Mouse (Mus musculus): ENCODE data around the gene Mtus2. TPM values are rescaled to one million over a fixed set of nuclear protein-coding genes. Genes with fewer than 3 reads are reported as not detected.
"Not testable (repeated sequence)": the region's sequence is repeated elsewhere in the genome, so short reads cannot be mapped to it uniquely, and the experiment has no call there.

Gene Mtus2
- polyA plus RNA-seq, 1 experiment = not detected

DNA sequence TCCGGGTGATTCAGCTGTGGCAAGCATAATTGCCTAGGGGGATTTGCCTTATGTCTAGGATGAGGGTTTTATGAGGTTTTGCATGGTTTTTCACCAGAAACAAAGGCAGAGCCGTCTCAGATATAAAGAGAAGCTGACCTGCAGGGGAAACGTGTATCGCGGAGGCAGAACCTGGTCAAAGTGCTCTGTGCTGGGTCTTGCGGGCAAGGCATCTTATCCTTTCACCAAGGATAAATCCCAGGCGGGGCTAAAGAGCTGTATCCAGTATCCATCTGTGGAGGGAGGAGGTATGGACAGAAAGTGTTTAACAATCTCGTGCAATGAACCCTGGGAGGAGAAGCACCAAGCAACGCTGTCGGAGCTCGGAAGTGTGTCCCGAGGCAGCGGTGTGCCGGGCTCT, 7.2 kb upstream of the Mtus2 start:
- WGBS = 83% methylated on average over 14 of the region's 14 CpGs
- Histone ChIP-seq H3K4me3 (replicated peaks; ENCODE audit: control insufficient read depth, low read depth, low read length) (no peak overlapping the region), H3K4me1 (ENCODE audit: control insufficient read depth, insufficient read depth, low read length) (no peaks in the 10 kb centered on the region), H3K27ac (ENCODE audit: control insufficient read depth, insufficient read depth, low read depth, low read length, poor library complexity) (no peak overlapping the region)
- no peak for TF ChIP-seq POLR2A (IDR thresholded peaks at IDR 0.05; ENCODE audit: borderline replicate concordance, control insufficient read depth, low read depth, low read length)
- TF ChIP-seq CTCF (IDR thresholded peaks at IDR 0.05; ENCODE audit: control insufficient read depth, insufficient read depth, low read length) = no peak

DNA sequence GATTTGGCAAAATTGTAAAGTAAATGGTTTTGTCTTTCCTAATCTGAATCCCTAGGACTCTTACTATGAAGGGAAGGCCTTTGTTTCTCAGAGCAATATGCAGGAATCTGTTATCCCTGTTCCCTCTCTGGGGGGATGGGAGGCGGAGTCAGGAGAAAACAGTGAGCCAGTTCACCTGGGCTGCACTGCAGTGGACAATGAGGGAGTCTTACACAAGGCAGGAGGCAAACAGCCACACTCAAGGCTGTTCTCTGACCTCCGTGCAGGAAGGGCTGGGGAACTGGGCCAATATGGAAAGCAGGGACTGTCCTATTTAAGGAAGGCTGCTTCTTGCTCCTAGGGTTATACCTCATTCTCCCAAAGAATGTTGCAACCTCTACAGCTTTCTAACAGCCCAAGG, 5.4 kb upstream of the Mtus2 start:
- Histone ChIP-seq H3K4me3 (replicated peaks; ENCODE audit: control insufficient read depth, low read depth, low read length) (no peak overlapping the region), H3K27ac (ENCODE audit: control insufficient read depth, insufficient read depth, low read depth, low read length, poor library complexity) (no peak overlapping the region), H3K4me1 (ENCODE audit: control insufficient read depth, insufficient read depth, low read length) (no peaks in the 10 kb centered on the region)
- 71% methylated on average over 2 of the region's 2 CpGs for WGBS
- TF ChIP-seq POLR2A (IDR thresholded peaks at IDR 0.05; ENCODE audit: borderline replicate concordance, control insufficient read depth, low read depth, low read length) (no peak), CTCF (IDR thresholded peaks at IDR 0.05; ENCODE audit: control insufficient read depth, insufficient read depth, low read length) (no peak)

DNA sequence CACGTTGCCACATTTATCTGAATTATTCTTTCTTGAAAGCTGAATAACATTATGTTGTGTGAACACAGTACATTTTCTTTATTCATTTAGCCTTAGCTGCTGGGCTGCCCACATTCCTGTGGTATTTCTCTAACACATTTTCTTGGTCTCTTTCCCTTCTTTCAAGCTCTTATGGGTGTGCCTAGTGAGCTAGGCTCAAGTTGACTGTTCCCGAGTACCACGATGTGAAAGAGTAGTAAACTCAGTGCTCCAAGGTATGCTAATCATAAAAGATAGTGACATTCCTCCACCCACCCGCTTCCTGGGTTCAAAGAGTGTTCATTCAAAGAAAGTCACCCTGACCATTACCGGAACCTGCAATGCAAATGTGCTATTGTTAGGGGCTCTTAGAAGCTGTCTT, 3.9 kb upstream of the Mtus2 start:
- 84% methylated on average over 5 of the region's 5 CpGs for WGBS
- H3K4me3 ChIP-seq (replicated peaks; ENCODE audit: control insufficient read depth, low read depth, low read length); H3K4me1 ChIP-seq (ENCODE audit: control insufficient read depth, insufficient read depth, low read length); H3K27ac ChIP-seq (ENCODE audit: control insufficient read depth, insufficient read depth, low read depth, low read length, poor library complexity): not testable (repeated sequence)

DNA sequence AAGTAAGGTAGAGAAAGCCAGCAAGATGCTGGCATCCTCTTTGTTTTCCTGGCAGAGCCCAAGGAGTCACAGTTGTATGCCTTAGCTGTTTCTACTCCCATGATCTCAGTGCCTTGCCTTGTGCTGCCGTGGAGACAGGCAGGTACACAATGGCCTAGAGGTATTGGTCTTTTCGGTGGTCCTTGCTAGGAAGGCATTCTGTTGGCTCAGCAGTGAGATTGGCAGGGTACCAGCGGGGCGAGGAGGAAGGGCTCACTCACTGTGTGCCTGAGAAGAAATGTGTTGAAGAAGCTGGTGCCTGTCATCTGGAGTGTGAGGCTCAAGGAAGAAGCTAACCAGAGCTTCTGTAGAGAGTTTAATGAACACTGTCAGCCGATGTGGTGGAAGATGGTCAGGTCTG, 1.4 kb upstream of the Mtus2 start:
- no peak for TF ChIP-seq CTCF (IDR thresholded peaks at IDR 0.05; ENCODE audit: control insufficient read depth, insufficient read depth, low read length)
- TF ChIP-seq POLR2A (IDR thresholded peaks at IDR 0.05; ENCODE audit: borderline replicate concordance, control insufficient read depth, low read depth, low read length) = no peak
- Histone ChIP-seq H3K4me3 (replicated peaks; ENCODE audit: control insufficient read depth, low read depth, low read length) (no peak overlapping the region), H3K27ac (ENCODE audit: control insufficient read depth, insufficient read depth, low read depth, low read length, poor library complexity) (no peak overlapping the region), H3K4me1 (ENCODE audit: control insufficient read depth, insufficient read depth, low read length) (no peaks in the 10 kb centered on the region)
- 34% methylated on average over 5 of the region's 5 CpGs for WGBS

DNA sequence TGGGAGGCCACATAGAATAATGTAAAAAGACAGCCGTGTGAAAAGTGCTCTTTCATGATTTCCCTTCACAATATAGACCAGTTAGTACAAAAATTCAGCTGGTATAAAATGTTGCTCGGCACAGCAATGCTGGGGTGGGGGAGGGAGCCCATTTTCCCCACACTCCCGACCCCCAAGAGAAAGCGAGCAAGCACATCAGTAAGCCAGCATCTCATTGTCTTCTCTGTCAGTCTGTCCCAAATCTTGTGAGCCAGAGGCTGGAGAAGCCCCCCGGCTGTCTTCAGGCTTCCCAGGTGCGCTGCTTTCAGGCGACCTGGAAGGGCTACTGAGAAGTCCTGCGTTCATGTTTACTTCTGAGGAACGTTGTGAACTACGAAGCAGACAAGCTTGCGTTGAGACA, 699 bp upstream of the Mtus2 start:
- TF ChIP-seq CTCF (IDR thresholded peaks at IDR 0.05; ENCODE audit: control insufficient read depth, insufficient read depth, low read length) = no peak
- no peak for TF ChIP-seq POLR2A (IDR thresholded peaks at IDR 0.05; ENCODE audit: borderline replicate concordance, control insufficient read depth, low read depth, low read length)
- no peak overlapping the region for H3K27ac ChIP-seq (ENCODE audit: control insufficient read depth, insufficient read depth, low read depth, low read length, poor library complexity)
- WGBS = 7% methylated on average over 11 of the region's 11 CpGs
- no peaks in the 10 kb centered on the region for H3K4me1 ChIP-seq (ENCODE audit: control insufficient read depth, insufficient read depth, low read length)
- H3K4me3 ChIP-seq (replicated peaks; ENCODE audit: control insufficient read depth, low read depth, low read length) = no peak overlapping the region

DNA sequence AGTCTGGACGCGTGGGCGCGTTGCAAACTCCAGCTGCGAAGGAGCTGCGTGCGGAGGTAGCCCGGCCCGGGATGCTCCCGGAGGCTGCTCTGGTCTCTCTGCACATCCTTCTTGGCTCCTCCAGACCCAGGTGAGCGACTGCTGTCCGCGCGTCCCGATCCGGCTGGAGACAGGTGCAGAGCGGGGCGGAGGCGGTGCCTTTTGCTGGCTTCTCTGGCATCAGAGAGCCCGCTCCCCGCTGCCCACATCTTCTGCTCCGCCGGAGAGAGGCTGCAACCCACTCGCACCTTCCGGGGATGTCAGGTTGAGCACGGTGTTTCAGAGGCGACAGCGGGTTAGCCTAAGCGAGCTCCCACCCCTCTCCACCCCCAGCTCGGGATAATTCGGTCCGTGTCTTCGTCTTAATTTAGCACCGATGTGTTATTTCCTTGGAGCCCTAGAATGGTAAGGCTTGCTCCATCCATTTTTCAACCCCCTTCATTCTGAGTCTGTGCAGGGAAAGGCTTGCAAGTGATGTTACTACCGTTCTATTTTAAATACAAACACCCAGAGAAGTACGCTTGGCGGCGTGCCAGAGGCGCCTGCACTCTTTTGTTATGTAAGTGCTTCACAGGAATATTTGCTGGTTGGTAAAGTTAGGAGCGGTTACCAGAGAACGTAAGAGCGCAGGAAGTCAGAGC, 612 bp downstream of the Mtus2 start:
- H3K4me1 ChIP-seq (ENCODE audit: control insufficient read depth, insufficient read depth, low read length) = no peaks in the 10 kb centered on the region
- TF ChIP-seq CTCF (IDR thresholded peaks at IDR 0.05; ENCODE audit: control insufficient read depth, insufficient read depth, low read length) (no peak), POLR2A (IDR thresholded peaks at IDR 0.05; ENCODE audit: borderline replicate concordance, control insufficient read depth, low read depth, low read length) (no peak)
- H3K27ac ChIP-seq (ENCODE audit: control insufficient read depth, insufficient read depth, low read depth, low read length, poor library complexity) = no peak overlapping the region
- no peak overlapping the region for H3K4me3 ChIP-seq (replicated peaks; ENCODE audit: control insufficient read depth, low read depth, low read length)
- 1% methylated on average over 42 of the region's 42 CpGs for WGBS

DNA sequence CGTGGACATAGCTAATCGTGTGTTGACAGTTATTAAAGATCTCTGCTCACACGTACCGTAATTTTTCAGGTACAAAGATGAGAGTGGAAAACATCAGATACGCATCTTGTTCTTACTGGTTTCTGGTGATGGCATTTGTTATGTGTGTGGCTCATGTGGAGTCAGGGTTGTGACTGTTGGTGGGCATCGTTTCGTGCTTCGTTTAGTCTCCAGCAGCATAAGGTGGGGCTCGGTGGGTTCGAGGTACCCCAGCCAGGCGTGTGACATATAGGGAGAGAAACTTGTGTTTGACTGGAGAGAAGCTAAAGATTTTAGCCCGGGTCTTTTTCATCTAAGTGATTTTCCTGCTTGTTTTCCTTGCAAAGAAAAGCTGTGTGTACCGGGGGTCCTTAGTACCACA, 1.4 kb downstream of the Mtus2 start:
- TF ChIP-seq CTCF (IDR thresholded peaks at IDR 0.05; ENCODE audit: control insufficient read depth, insufficient read depth, low read length) = no peak
- no peak overlapping the region for H3K4me3 ChIP-seq (replicated peaks; ENCODE audit: control insufficient read depth, low read depth, low read length)
- no peaks in the 10 kb centered on the region for H3K4me1 ChIP-seq (ENCODE audit: control insufficient read depth, insufficient read depth, low read length)
- H3K27ac ChIP-seq (ENCODE audit: control insufficient read depth, insufficient read depth, low read depth, low read length, poor library complexity) = no peak overlapping the region
- WGBS = 48% methylated on average over 13 of the region's 13 CpGs

DNA sequence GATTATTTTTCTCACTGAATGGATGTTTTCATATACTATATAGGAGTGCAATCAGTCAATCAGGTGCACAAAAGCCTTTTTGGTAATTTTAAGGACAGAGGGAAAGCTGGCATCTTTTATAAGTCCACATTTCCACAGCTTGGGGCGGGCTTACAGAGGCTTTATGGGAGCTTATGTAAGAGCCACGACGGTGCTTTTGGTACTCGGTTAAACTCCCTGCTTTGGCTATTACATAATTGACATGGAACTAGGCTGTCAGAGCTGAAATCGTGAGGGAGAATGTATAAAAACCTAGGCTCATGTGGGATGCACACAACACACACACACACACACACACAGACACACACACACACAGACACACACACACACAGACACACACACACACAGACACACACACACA, 2.0 kb downstream of the Mtus2 start:
- H3K4me1 ChIP-seq (ENCODE audit: control insufficient read depth, insufficient read depth, low read length) = no peaks in the 10 kb centered on the region
- no peak overlapping the region for H3K4me3 ChIP-seq (replicated peaks; ENCODE audit: control insufficient read depth, low read depth, low read length)
- WGBS = 8% methylated on average over 5 of the region's 5 CpGs
- TF ChIP-seq POLR2A (IDR thresholded peaks at IDR 0.05; ENCODE audit: borderline replicate concordance, control insufficient read depth, low read depth, low read length) (no peak), CTCF (IDR thresholded peaks at IDR 0.05; ENCODE audit: control insufficient read depth, insufficient read depth, low read length) (no peak)
- H3K27ac ChIP-seq (ENCODE audit: control insufficient read depth, insufficient read depth, low read depth, low read length, poor library complexity) = no peak overlapping the region

DNA sequence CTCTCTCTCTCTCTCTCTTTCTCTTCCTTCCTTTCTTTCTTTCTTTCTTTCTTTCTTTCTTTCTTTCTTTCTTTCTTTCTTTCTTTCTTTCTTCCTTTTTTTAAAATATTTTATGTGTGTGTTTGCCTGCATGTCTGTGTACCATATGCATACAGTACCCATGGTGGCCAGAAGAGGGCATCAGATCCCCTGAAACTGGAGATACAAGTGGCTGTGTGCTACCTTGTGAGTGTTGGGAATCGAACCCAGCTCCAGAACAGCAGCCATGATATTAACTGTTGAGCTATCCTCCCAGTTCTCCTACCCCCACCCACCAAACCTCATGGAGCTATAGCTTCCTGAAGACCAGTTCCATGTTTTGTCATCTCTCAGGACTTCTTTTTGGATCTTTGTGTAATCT, 3.7 kb downstream of the Mtus2 start:
- Histone ChIP-seq H3K4me1 (ENCODE audit: control insufficient read depth, insufficient read depth, low read length) (no peaks in the 10 kb centered on the region), H3K27ac (ENCODE audit: control insufficient read depth, insufficient read depth, low read depth, low read length, poor library complexity) (no peak overlapping the region), H3K4me3 (replicated peaks; ENCODE audit: control insufficient read depth, low read depth, low read length) (no peak overlapping the region)
- WGBS = 91% methylated on average over 1 of the region's 1 CpGs
- TF ChIP-seq POLR2A (IDR thresholded peaks at IDR 0.05; ENCODE audit: borderline replicate concordance, control insufficient read depth, low read depth, low read length) (no peak), CTCF (IDR thresholded peaks at IDR 0.05; ENCODE audit: control insufficient read depth, insufficient read depth, low read length) (no peak)
